ENCODE assay signal across 9 mouse cellular contexts in genomic region chr3:108410359-108410714, GRCm38 (mm10). TPM values are rescaled to one million over a fixed set of nuclear protein-coding genes. Genes with fewer than 3 reads are reported as not detected.
DNase-seq lines count a peak whose midpoint lies in the region; ATAC-seq lines count a peak whose summit lies in the region.
"Had no signal": no experiment of that assay in that cellular context is flagged by ENCODE, and none has a peak within 500 bp of the region (broad histone marks: within the 10 kb centered on the region; RNA-seq: fewer than 3 reads in every experiment).

No protein-coding gene starts in this region.

- no peak for ATAC-seq in embryonic facial prominence, embryonic 13.5 days (ENCODE audit: insufficient number of reproducible peaks, insufficient read depth, low FRiP score, low TSS enrichment, low read depth)
- ATAC-seq in intestine, embryonic 16.5 days = no peak
- ATAC-seq in neural tube, embryonic 11.5 days (ENCODE audit: insufficient read depth, low FRiP score, low TSS enrichment) = peak; percentile 49
- ATAC-seq in granulocyte monocyte progenitor cell, adult 5-6 weeks (replicated peaks; ENCODE audit: poor library complexity, severe bottlenecking) = no peak

- intact Hi-C loops in left cerebral cortex, postnatal 10 days (cut with DNase I) = no loop called here

- peaks cover 18% of the 10 kb centered on the region for H3K9me3 ChIP-seq in embryonic facial prominence, embryonic 13.5 days
- H3K9me3 ChIP-seq in intestine, embryonic 16.5 days (ENCODE audit: control insufficient read depth, low read length) = peaks cover 12% of the 10 kb centered on the region
- H3K9me3 ChIP-seq in neural tube, embryonic 11.5 days (ENCODE audit: control insufficient read depth, low read length) = peaks cover 8% of the 10 kb centered on the region

- H3K27me3 ChIP-seq in embryonic facial prominence, embryonic 13.5 days = peaks cover 11% of the 10 kb centered on the region
- no peaks in the 10 kb centered on the region for H3K27me3 ChIP-seq in intestine, embryonic 16.5 days (replicated peaks; ENCODE audit: control insufficient read depth, insufficient read depth, low read length)
- no peaks in the 10 kb centered on the region for H3K27me3 ChIP-seq in neural tube, embryonic 11.5 days (ENCODE audit: control insufficient read depth, insufficient read depth, low read length)

- 0 out of 2 replicates have a peak overlapping the region, but pooled peaks have one; percentile 11 for H3K27ac ChIP-seq in embryonic facial prominence, embryonic 13.5 days
- no peak overlapping the region for H3K27ac ChIP-seq in intestine, embryonic 16.5 days (ENCODE audit: low read length)
- H3K27ac ChIP-seq in neural tube, embryonic 11.5 days (ENCODE audit: low read depth, low read length) = peak overlapping the region; percentile 97

- DNase-seq in cerebellum, adult 9-11 months = peak; percentile 49
- no peak for DNase-seq in cerebellum, postnatal 36 days
- DNase-seq in neural tube, embryonic 11.5 days (ENCODE audit: low spot score) = peak; percentile 79
- DNase-seq in B cell, adult 2 months = no peak
- DNase-seq in left cerebral cortex, postnatal 10 days (ENCODE audit: extremely low spot score in 1 of 2, low spot score in 2 of 2) = no peak

- H3K4me3 ChIP-seq in embryonic facial prominence, embryonic 13.5 days = 0 out of 2 replicates have a peak overlapping the region, but pooled peaks have one; percentile 17
- no peak overlapping the region for H3K4me3 ChIP-seq in intestine, embryonic 16.5 days (ENCODE audit: low read length)
- peak overlapping the region; percentile 41 for H3K4me3 ChIP-seq in neural tube, embryonic 11.5 days (ENCODE audit: low read depth, low read length)

- peaks cover 32% of the 10 kb centered on the region for H3K4me1 ChIP-seq in embryonic facial prominence, embryonic 13.5 days
- peaks cover 4% of the 10 kb centered on the region; the same call in 1 of the 2 replicates for H3K4me1 ChIP-seq in intestine, embryonic 16.5 days (ENCODE audit: control insufficient read depth, insufficient read depth, low read length)
- H3K4me1 ChIP-seq in neural tube, embryonic 11.5 days (ENCODE audit: control insufficient read depth, insufficient read depth, low read length) = peaks cover 39% of the 10 kb centered on the region

- peak overlapping the region; percentile 61; the same call in 1 of the 2 replicates for H3K9ac ChIP-seq in embryonic facial prominence, embryonic 13.5 days
- peak overlapping the region; percentile 31; the same call in 1 of the 2 replicates for H3K9ac ChIP-seq in intestine, embryonic 16.5 days (ENCODE audit: low read depth, low read length)
- H3K9ac ChIP-seq in neural tube, embryonic 11.5 days (ENCODE audit: low read length) = peak overlapping the region; percentile 89

- peak overlapping the region; percentile 44 for H3K4me2 ChIP-seq in embryonic facial prominence, embryonic 13.5 days
- H3K4me2 ChIP-seq in intestine, embryonic 16.5 days (ENCODE audit: low read depth, low read length) = no peak overlapping the region
- peak overlapping the region; percentile 87 for H3K4me2 ChIP-seq in neural tube, embryonic 11.5 days (ENCODE audit: low read depth)

- peaks cover 41% of the 10 kb centered on the region for H3K36me3 ChIP-seq in embryonic facial prominence, embryonic 13.5 days
- H3K36me3 ChIP-seq in intestine, embryonic 16.5 days (ENCODE audit: control insufficient read depth, insufficient read depth, low read length) = peaks cover 7% of the 10 kb centered on the region
- H3K36me3 ChIP-seq in neural tube, embryonic 11.5 days (ENCODE audit: control insufficient read depth, insufficient read depth, low read length) = peaks cover 31% of the 10 kb centered on the region

- 15% methylated on average over 5 of the region's 5 CpGs for WGBS in embryonic facial prominence, embryonic 13.5 days
- 41% methylated on average over 5 of the region's 5 CpGs for WGBS in intestine, embryonic 16.5 days
- WGBS in neural tube, embryonic 11.5 days = 16% methylated on average over 5 of the region's 5 CpGs

RNA-seq across cellular contexts. Expression of gene Celsr2, which starts 5.0 kb away (rescaled TPM):
- polyA plus RNA-seq in embryonic facial prominence, embryonic 13.5 days (2015; fragmentation: Nextera tagmentation; extraction: Ambion mirVana) = 9.8 and 11.5 TPM in 2 replicates
- polyA plus RNA-seq in intestine, embryonic 16.5 days (2015; fragmentation: Nextera tagmentation; extraction: Ambion mirVana) = 2.6 and 3.0 TPM in 2 replicates
- 65.2 and 65.5 TPM in 2 replicates for polyA plus RNA-seq in neural tube, embryonic 11.5 days (2014; fragmentation: Nextera tagmentation; extraction: Ambion mirVana)
- total RNA-seq in left cerebral cortex, postnatal 10 days (2021) = 100 to 1,000 TPM; 168 to 169 TPM
- 0.58 and 2.5 TPM in 2 replicates for total RNA-seq in granulocyte monocyte progenitor cell, adult 5-6 weeks (2014; fragmentation: Nextera tagmentation)
- total RNA-seq in granulocyte monocyte progenitor cell, adult 5-6 weeks (2017) = 0.04 and 0.15 TPM in 2 replicates

RNA-seq across cellular contexts. Expression of gene Psrc1, which starts 26.7 kb away (rescaled TPM):
- polyA plus RNA-seq in embryonic facial prominence, embryonic 13.5 days (2015; fragmentation: Nextera tagmentation; extraction: Ambion mirVana) = 61.4 and 73.1 TPM in 2 replicates
- 22.1 and 26.1 TPM in 2 replicates for polyA plus RNA-seq in intestine, embryonic 16.5 days (2015; fragmentation: Nextera tagmentation; extraction: Ambion mirVana)
- 52.0 and 54.0 TPM in 2 replicates for polyA plus RNA-seq in neural tube, embryonic 11.5 days (2014; fragmentation: Nextera tagmentation; extraction: Ambion mirVana)
- total RNA-seq in left cerebral cortex, postnatal 10 days (2021) = 1 to 10 TPM; 6.9 to 10.0 TPM
- 11.6 and 14.3 TPM in 2 replicates for total RNA-seq in granulocyte monocyte progenitor cell, adult 5-6 weeks (2014; fragmentation: Nextera tagmentation)
- total RNA-seq in granulocyte monocyte progenitor cell, adult 5-6 weeks (2017) = 12.9 and 16.2 TPM in 2 replicates

RNA-seq across cellular contexts. Expression of gene Sars, which starts 34.7 kb away (rescaled TPM):
- 116 and 128 TPM in 2 replicates for polyA plus RNA-seq in embryonic facial prominence, embryonic 13.5 days (2015; fragmentation: Nextera tagmentation; extraction: Ambion mirVana)
- polyA plus RNA-seq in intestine, embryonic 16.5 days (2015; fragmentation: Nextera tagmentation; extraction: Ambion mirVana) = 166 and 168 TPM in 2 replicates
- 214 and 216 TPM in 2 replicates for polyA plus RNA-seq in neural tube, embryonic 11.5 days (2014; fragmentation: Nextera tagmentation; extraction: Ambion mirVana)
- 100 to 1,000 TPM; 212 to 216 TPM for total RNA-seq in left cerebral cortex, postnatal 10 days (2021)
- total RNA-seq in granulocyte monocyte progenitor cell, adult 5-6 weeks (2014; fragmentation: Nextera tagmentation) = 30.9 and 36.2 TPM in 2 replicates
- 196 and 259 TPM in 2 replicates for total RNA-seq in granulocyte monocyte progenitor cell, adult 5-6 weeks (2017)

RNA-seq across cellular contexts. Expression of gene Mybphl, which starts 45.6 kb away (rescaled TPM):
- polyA plus RNA-seq in embryonic facial prominence, embryonic 13.5 days (2015; fragmentation: Nextera tagmentation; extraction: Ambion mirVana) = not detected in 2 replicates
- polyA plus RNA-seq in intestine, embryonic 16.5 days (2015; fragmentation: Nextera tagmentation; extraction: Ambion mirVana) = not detected in 2 replicates
- 0.19 and 0.31 TPM in 2 replicates for polyA plus RNA-seq in neural tube, embryonic 11.5 days (2014; fragmentation: Nextera tagmentation; extraction: Ambion mirVana)
- total RNA-seq in left cerebral cortex, postnatal 10 days (2021) = not detected
- total RNA-seq in granulocyte monocyte progenitor cell, adult 5-6 weeks (2014; fragmentation: Nextera tagmentation) = not detected in 2 replicates
- total RNA-seq in granulocyte monocyte progenitor cell, adult 5-6 weeks (2017) = not detected in 2 replicates
- polyA plus RNA-seq: intestine, embryonic 14.5 days had no signal

Comparison
In these comparisons a context has a peak if more than half of its experiments do, and no peak if none do; other contexts are left out.
1. DNase-seq: peak in cerebellum, adult 9-11 months (single experiment) and neural tube, embryonic 11.5 days (single experiment); none in cerebellum, postnatal 36 days (0 of 2), B cell, adult 2 months (0 of 2) and left cerebral cortex, postnatal 10 days (0 of 2).
2. H3K9ac ChIP-seq: peak in every context shown above with its lines; median percentile 89 in neural tube, embryonic 11.5 days; 61 in embryonic facial prominence, embryonic 13.5 days; 31 in intestine, embryonic 16.5 days.